Mouse (Mus musculus) neural tube, embryonic 11.5 days (tissue): ENCODE measurements at regions not wholly inside any gene's neighbourhood (a gene's known extent, or its start where the extent isn't known, plus 50 kb on each side); places are given as distances from the start of the nearest gene placed in this dataset.

ENCODE experiments used
- ATAC-seq: fragments of 200-750 bp; cut with Nextera tagmentation; 2 replicates; pipeline ENCODE4 v1.8.0; 2017; ENCODE audit warnings: moderate number of reproducible peaks, mild to moderate bottlenecking, moderate TSS enrichment, moderate library complexity; ENCODE audit not compliant: insufficient read depth, low FRiP score, low TSS enrichment
- DNase-seq: peaks from one replicate; pipeline ENCODE4 v3.0.0-alpha.2; 2015; ENCODE audit warnings: low spot score
- H3K27ac ChIP-seq: fragments of 300-500 bp; sonication (generic); 2 replicates; pipeline ENCODE4 v1.5.1; 2014; ENCODE audit warnings: low read depth, mild to moderate bottlenecking, low read length
- H3K27me3 ChIP-seq: fragments of 300-500 bp; sonication (generic); 2 replicates; pipeline ENCODE4 v1.6.1; 2014; ENCODE audit warnings: mild to moderate bottlenecking, low read length, mixed read lengths; ENCODE audit not compliant: control insufficient read depth, insufficient read depth
- H3K36me3 ChIP-seq: fragments of 300-500 bp; sonication (generic); 2 replicates; pipeline ENCODE4 v1.6.1; 2014; ENCODE audit warnings: mild to moderate bottlenecking, low read length, moderate library complexity, mixed read lengths; ENCODE audit not compliant: control insufficient read depth, insufficient read depth
- H3K4me1 ChIP-seq: fragments of 300-500 bp; sonication (generic); 2 replicates; pipeline ENCODE4 v1.6.1; 2014; ENCODE audit warnings: low read length, mixed read lengths; ENCODE audit not compliant: control insufficient read depth, insufficient read depth
- H3K4me2 ChIP-seq: fragments of 300-500 bp; sonication (generic); 2 replicates; pipeline ENCODE4 v1.6.1; 2014; ENCODE audit warnings: low read depth, mild to moderate bottlenecking, moderate library complexity
- H3K4me3 ChIP-seq: fragments of 300-500 bp; sonication (generic); 2 replicates; pipeline ENCODE4 v1.5.1; 2014; ENCODE audit warnings: low read depth, low read length
- H3K9ac ChIP-seq: fragments of 300-500 bp; sonication (generic); 2 replicates; pipeline ENCODE4 v1.6.1; 2014; ENCODE audit warnings: mild to moderate bottlenecking, low read length
- H3K9me3 ChIP-seq: fragments of 300-500 bp; sonication (generic); 2 replicates; pipeline ENCODE4 v1.6.1; 2016; ENCODE audit warnings: low read length; ENCODE audit not compliant: control insufficient read depth
- WGBS: fragments of 180-500 bp; shearing (Covaris S2); extraction: QIAGEN DNeasy Blood & Tissue Kit; methylation state at CpG from one replicate; pipeline ENCODE4 v1.1.7; 2014; 5-methylcytosine and 5-hydroxymethylcytosine counted together

GRCm38 (mm10) chr17:83957661-83958540 is 110.1 kb upstream of the Haao start:
- H3K27me3 ChIP-seq: no peaks in the 10 kb centered on the region
- no peak for DNase-seq
- ATAC-seq: no peak
- no peak overlapping the region for H3K4me3 ChIP-seq
- no peaks in the 10 kb centered on the region for H3K9me3 ChIP-seq
- H3K36me3 ChIP-seq: no peaks in the 10 kb centered on the region
- H3K27ac ChIP-seq: no peak overlapping the region
- no peak overlapping the region for H3K4me2 ChIP-seq
- H3K4me1 ChIP-seq: peaks cover 40% of the 10 kb centered on the region
- WGBS: 63% methylated on average over 10 of the region's 12 CpGs
- H3K9ac ChIP-seq: no peak overlapping the region

- ATAC-seq (no peak), DNase-seq (no peak)
- WGBS: 32% methylated on average over 12 of the region's 12 CpGs
- H3K9ac ChIP-seq: no peak overlapping the region; the same call in 1 of the 2 replicates
- H3K9me3 ChIP-seq: no peaks in the 10 kb centered on the region
- H3K4me3 ChIP-seq: no peak overlapping the region
- no peaks in the 10 kb centered on the region for H3K36me3 ChIP-seq
- H3K27me3 ChIP-seq: no peaks in the 10 kb centered on the region
- peaks cover 40% of the 10 kb centered on the region for H3K4me1 ChIP-seq
- no peak overlapping the region for H3K4me2 ChIP-seq
- no peak overlapping the region for H3K27ac ChIP-seq
These were observed 109.2 kb upstream of the Haao start for GRCm38 (mm10) chr17:83956821-83957565.

DNA sequence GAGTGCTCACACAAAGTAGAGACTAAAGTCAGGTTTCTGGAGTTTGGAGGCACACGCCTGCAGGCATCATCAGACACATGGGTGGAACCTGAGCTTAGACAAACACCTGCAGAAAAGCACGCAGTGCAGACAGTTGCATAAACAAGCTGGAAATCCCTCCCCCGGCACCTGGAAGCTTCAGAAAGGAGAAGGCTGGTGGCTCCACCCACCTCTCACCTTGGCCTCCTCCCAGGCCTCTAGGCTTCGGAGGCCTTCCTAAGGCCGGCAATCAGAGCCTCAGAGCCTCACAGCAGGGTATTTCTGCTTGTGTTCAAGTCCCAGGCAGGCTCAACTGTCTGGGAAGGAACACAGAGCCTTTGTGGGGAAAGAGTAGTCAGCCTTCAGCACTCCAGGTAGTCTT is 108.2 kb upstream of the Haao start:
- Histone ChIP-seq H3K4me2 (no peak overlapping the region), H3K27me3 (no peaks in the 10 kb centered on the region), H3K4me1 (peaks cover 42% of the 10 kb centered on the region), H3K27ac (no peak overlapping the region), H3K36me3 (no peaks in the 10 kb centered on the region), H3K9ac (no peak overlapping the region; the same call in 1 of the 2 replicates), H3K4me3 (no peak overlapping the region), H3K9me3 (no peaks in the 10 kb centered on the region)
- ATAC-seq (no peak), DNase-seq (no peak)
- WGBS: 41% methylated on average over 5 of the region's 5 CpGs

DNA sequence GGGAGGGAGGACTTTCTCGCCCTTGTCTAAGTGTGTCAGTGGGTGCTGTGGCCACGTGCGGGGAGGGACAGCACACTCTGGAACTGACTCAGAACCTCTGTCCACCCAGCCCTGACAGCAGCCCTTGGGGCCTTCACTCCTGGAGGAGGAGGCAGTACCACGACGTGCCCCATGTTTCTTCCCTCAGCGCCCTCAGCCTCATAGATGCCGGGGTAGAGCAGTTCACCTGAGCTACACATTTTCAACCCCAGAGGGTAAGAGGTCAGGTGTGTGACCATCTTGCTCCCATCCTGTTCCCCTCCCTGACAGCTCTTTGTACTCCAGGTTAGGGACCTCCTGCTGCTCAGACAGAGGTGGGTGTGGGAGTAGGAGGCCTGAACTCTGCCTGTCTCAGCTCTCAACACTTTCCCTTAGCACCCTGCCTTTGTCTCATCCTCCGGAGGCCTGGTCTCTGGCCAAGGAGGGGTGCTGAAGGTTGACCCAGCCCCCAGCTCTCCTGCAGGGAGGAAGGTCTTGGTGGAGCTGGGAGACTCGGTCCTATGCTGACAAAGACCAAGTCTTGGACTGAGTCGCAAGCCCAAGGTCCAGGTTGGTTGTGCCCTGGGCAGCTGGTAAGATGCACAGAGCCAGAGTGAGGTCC is 107.4 kb upstream of the Haao start:
- peak overlapping the region; percentile 53 for H3K9ac ChIP-seq
- H3K27ac ChIP-seq: peak overlapping the region; percentile 92
- no peak overlapping the region for H3K4me2 ChIP-seq
- no peaks in the 10 kb centered on the region for H3K9me3 ChIP-seq
- no peak overlapping the region for H3K4me3 ChIP-seq
- no peaks in the 10 kb centered on the region for H3K27me3 ChIP-seq
- 71% methylated on average over 10 of the region's 10 CpGs for WGBS
- no peaks in the 10 kb centered on the region for H3K36me3 ChIP-seq
- DNase-seq: no peak
- ATAC-seq: peak; percentile 51
- H3K4me1 ChIP-seq: peaks cover 44% of the 10 kb centered on the region

DNA sequence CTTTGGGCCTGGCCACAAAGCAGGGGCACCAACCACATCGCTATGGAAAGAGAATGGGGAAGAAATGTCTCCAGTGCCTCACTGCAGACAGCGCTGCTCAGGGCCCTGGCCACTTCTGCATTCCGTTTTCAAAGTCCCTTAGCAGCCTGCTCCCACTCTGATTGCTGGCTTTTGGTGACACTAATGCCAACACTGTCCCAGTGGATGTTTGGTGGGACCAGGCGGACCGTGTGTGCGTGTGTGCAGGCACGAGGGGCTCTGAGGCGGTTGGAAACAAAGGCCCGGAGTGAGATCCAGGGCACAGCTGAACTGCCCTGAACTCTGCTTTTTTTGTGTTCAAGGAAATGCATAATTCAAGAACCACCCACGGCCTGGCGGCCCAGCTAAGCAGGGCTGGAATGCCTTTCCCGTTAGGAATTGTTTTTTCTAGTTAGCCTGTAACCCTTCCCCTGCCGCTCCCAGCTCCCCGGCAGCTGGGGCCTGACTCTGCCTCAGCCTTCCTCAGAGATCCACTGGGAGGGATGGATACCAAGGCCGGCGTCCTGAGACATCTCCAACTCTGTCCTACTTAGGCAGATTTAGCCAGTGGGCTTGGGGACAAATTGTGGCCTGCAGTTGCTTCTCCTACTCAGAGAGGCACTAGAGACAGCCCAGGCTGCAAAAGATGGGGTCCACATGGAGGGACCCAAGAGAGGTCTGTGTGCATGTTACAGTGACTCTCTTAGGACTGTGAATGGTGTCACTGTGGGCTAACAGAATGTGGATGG is 106.7 kb upstream of the Haao start:
- no peak overlapping the region for H3K4me2 ChIP-seq
- WGBS: 12% methylated on average over 16 of the region's 16 CpGs
- DNase-seq: peak; percentile 83

GRCm38 (mm10) chr17:83953656-83954055 is 105.9 kb upstream of the Haao start:
- H3K9ac ChIP-seq: peak overlapping the region; percentile 41
- H3K4me1 ChIP-seq: peaks cover 37% of the 10 kb centered on the region
- ATAC-seq (0 out of 2 replicates have a peak, but pooled peaks have one; percentile 10), DNase-seq (no peak)
- no peaks in the 10 kb centered on the region for H3K27me3 ChIP-seq
- no peaks in the 10 kb centered on the region for H3K9me3 ChIP-seq
- no peak overlapping the region for H3K4me3 ChIP-seq
- H3K27ac ChIP-seq: peak overlapping the region; percentile 92
- WGBS: 52% methylated on average over 7 of the region's 7 CpGs
- no peaks in the 10 kb centered on the region for H3K36me3 ChIP-seq
- no peak overlapping the region for H3K4me2 ChIP-seq

More for the DNA sequence above, 106.7 kb upstream of the Haao start:
- H3K4me1 ChIP-seq: peaks cover 42% of the 10 kb centered on the region
- no peaks in the 10 kb centered on the region for H3K9me3 ChIP-seq
- peak overlapping the region; percentile 92 for H3K27ac ChIP-seq
- no peaks in the 10 kb centered on the region for H3K27me3 ChIP-seq
- peak; percentile 86 for ATAC-seq
- H3K9ac ChIP-seq: peak overlapping the region; percentile 53
- H3K36me3 ChIP-seq: no peaks in the 10 kb centered on the region
- H3K4me3 ChIP-seq: no peak overlapping the region

GRCm38 (mm10) chr17:83946718-83947117 is 99.0 kb upstream of the Haao start:
- H3K9ac ChIP-seq: no peak overlapping the region
- H3K27me3 ChIP-seq: no peaks in the 10 kb centered on the region
- 54% methylated on average over 4 of the region's 4 CpGs for WGBS
- DNase-seq (no peak), ATAC-seq (no peak)
- no peak overlapping the region for H3K4me3 ChIP-seq
- no peak overlapping the region for H3K27ac ChIP-seq
- H3K4me2 ChIP-seq: no peak overlapping the region
- 0 out of 2 replicates have a peak, but pooled peaks cover 4% of the 10 kb centered on the region for H3K4me1 ChIP-seq
- no peaks in the 10 kb centered on the region for H3K9me3 ChIP-seq
- H3K36me3 ChIP-seq: no peaks in the 10 kb centered on the region

DNA sequence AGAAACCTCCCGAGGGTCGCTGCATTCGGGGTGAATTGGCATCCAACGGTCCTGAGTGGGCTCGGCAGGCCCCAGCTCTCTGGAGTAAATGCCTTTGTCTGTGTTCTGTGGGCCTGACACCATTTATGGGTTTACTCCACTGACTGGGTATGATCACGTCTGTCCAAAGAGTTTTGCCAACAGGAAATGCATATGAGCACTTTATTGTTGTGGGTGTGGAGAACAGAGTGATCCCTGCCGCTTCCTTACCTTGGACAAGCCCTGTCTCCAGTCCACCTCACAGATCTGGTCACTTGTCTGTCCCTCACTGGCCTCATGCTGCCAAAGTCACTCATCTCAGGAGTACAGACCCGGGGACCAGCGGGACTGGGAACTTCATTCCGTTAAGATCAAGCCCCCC is 91.6 kb upstream of the Haao start:
- no peak overlapping the region for H3K9ac ChIP-seq
- H3K4me1 ChIP-seq: peaks cover 4% of the 10 kb centered on the region; the same call in 1 of the 2 replicates
- no peak overlapping the region for H3K27ac ChIP-seq
- no peaks in the 10 kb centered on the region for H3K36me3 ChIP-seq
- 84% methylated on average over 10 of the region's 10 CpGs for WGBS
- no peaks in the 10 kb centered on the region for H3K9me3 ChIP-seq
- no peak overlapping the region for H3K4me3 ChIP-seq
- DNase-seq (no peak), ATAC-seq (no peak)
- H3K4me2 ChIP-seq: no peak overlapping the region
- H3K27me3 ChIP-seq: no peaks in the 10 kb centered on the region
